Mouse (Mus musculus) CD4-positive, CD25-positive, alpha-beta regulatory T cell, adult 4 months (primary cell): ENCODE measurements around the gene Decr2. TPM values are rescaled to one million over a fixed set of nuclear protein-coding genes. Genes with fewer than 3 reads are reported as not detected.
"Not testable (repeated sequence)": the region's sequence is repeated elsewhere in the genome, so short reads cannot be mapped to it uniquely, and the experiment has no call there.

Experiments used
- ATAC-seq: one replicate; pipeline ENCODE4 v1.8.0; 2017
- polyA plus RNA-seq, 2 experiments: library from polyadenylated mRNA; unstranded; fragments of 100-300 nt; shearing (Covaris generic); gene quantifications; one replicate each; pipeline ENCODE4 v1.2.1; 2017

Gene Decr2
- polyA plus RNA-seq, 2 experiments from 2014 or later, result 27.7 to 35.1 TPM

- ATAC-seq, result no peak
Measured at GRCm38 (mm10) chr17:26057787-26058567, 32.2 kb downstream of the Decr2 start.

- no peak for ATAC-seq
Measured at GRCm38 (mm10) chr17:26057278-26057677, 32.9 kb downstream of the Decr2 start.

GRCm38 (mm10) chr17:26055164-26055563, 35.0 kb downstream of the Decr2 start:
- ATAC-seq, result no peak

GRCm38 (mm10) chr17:26054133-26054845, 35.8 kb downstream of the Decr2 start:
- ATAC-seq, result no peak

GRCm38 (mm10) chr17:26052706-26053105, 37.4 kb downstream of the Decr2 start:
- ATAC-seq, result no peak

- no peak for ATAC-seq
Measured at GRCm38 (mm10) chr17:26052074-26052473, 38.1 kb downstream of the Decr2 start.

GRCm38 (mm10) chr17:26048118-26048517, 42.0 kb downstream of the Decr2 start:
- ATAC-seq, result no peak

GRCm38 (mm10) chr17:26046253-26046997, 43.7 kb downstream of the Decr2 start:
- no peak for ATAC-seq

GRCm38 (mm10) chr17:26045285-26045684, 44.9 kb downstream of the Decr2 start:
- no peak for ATAC-seq

- ATAC-seq, result no peak
Measured at GRCm38 (mm10) chr17:26043249-26043636, 46.9 kb downstream of the Decr2 start.

- ATAC-seq, result no peak
Measured at GRCm38 (mm10) chr17:26042599-26043248, 47.4 kb downstream of the Decr2 start.

- peak; percentile 43 for ATAC-seq
Measured at GRCm38 (mm10) chr17:26041111-26041802, 48.9 kb downstream of the Decr2 start.

GRCm38 (mm10) chr17:26040711-26041110, 49.4 kb downstream of the Decr2 start:
- ATAC-seq, result not testable (repeated sequence)

- ATAC-seq, result no peak
Measured at GRCm38 (mm10) chr17:26032037-26032436, 58.1 kb downstream of the Decr2 start.

- no peak for ATAC-seq
Measured at GRCm38 (mm10) chr17:26031583-26031982, 58.6 kb downstream of the Decr2 start.

Other genes starting within 250 kb of the Decr2 start
- 1 to 10 TPM in 1 of 2 experiments, under 1 TPM in 1; 0.79 to 1.7 TPM for gene Gm20683, start 248.6 kb downstream of the Decr2 start, polyA plus RNA-seq
- gene Rhot2, start 245.5 kb downstream of the Decr2 start, polyA plus RNA-seq, result 10 to 100 TPM; 19.1 to 47.0 TPM
- 1 to 10 TPM; 3.4 to 6.8 TPM for gene Wdr90, start 228.8 kb downstream of the Decr2 start, polyA plus RNA-seq
- 1 to 10 TPM; 2.7 to 5.5 TPM for gene Mcrip2, start 221.6 kb downstream of the Decr2 start, polyA plus RNA-seq
- 100 to 1,000 TPM in 1 of 2 experiments, 10 to 100 TPM in 1; 82.7 to 124 TPM for gene Mettl26, start 215.3 kb downstream of the Decr2 start, polyA plus RNA-seq
- 1 to 10 TPM in 1 of 2 experiments, under 1 TPM in 1; 0.94 to 1.3 TPM for gene Wfikkn1, start 209.5 kb downstream of the Decr2 start, polyA plus RNA-seq
- gene Rab40c, start 170.6 kb downstream of the Decr2 start, polyA plus RNA-seq, result 1 to 10 TPM; 6.6 to 7.3 TPM
- 10 to 100 TPM; 27.8 to 49.3 TPM for gene Pigq, start 145.4 kb downstream of the Decr2 start, polyA plus RNA-seq
- not detected for gene Nhlrc4, start 145.4 kb downstream of the Decr2 start, polyA plus RNA-seq
- gene A930017K11Rik, start 137.8 kb downstream of the Decr2 start, polyA plus RNA-seq, result not detected
- gene Capn15, start 104.5 kb downstream of the Decr2 start, polyA plus RNA-seq, result 1 to 10 TPM; 5.3 to 6.6 TPM
- 1 to 10 TPM; 1.8 to 2.3 TPM for gene Rab11fip3, start 20.8 kb downstream of the Decr2 start, polyA plus RNA-seq
- under 1 TPM; 0.32 to 0.95 TPM for gene Nme4, start 5.3 kb upstream of the Decr2 start, polyA plus RNA-seq
- gene Tmem8, start 23.0 kb upstream of the Decr2 start, polyA plus RNA-seq, result 1 to 10 TPM; 5.9 to 8.2 TPM
- gene Mrpl28, start 33.2 kb upstream of the Decr2 start, polyA plus RNA-seq, result 100 to 1,000 TPM; 111 to 138 TPM
- gene Axin1, start 48.4 kb upstream of the Decr2 start, polyA plus RNA-seq, result 10 to 100 TPM; 13.3 to 17.5 TPM
- gene Pdia2, start 108.8 kb upstream of the Decr2 start, polyA plus RNA-seq, result not detected
- 10 to 100 TPM in 1 of 2 experiments, 1 to 10 TPM in 1; 6.2 to 14.2 TPM for gene Rgs11, start 112.6 kb upstream of the Decr2 start, polyA plus RNA-seq
- gene Arhgdig, start 117.4 kb upstream of the Decr2 start, polyA plus RNA-seq, result not detected
- gene Fam234a, start 153.9 kb upstream of the Decr2 start, polyA plus RNA-seq, result 10 to 100 TPM; 12.6 to 23.0 TPM
- 10 to 100 TPM; 59.7 to 67.6 TPM for gene Luc7l, start 162.6 kb upstream of the Decr2 start, polyA plus RNA-seq